Mouse (Mus musculus) E14TG2a.4 (cell line): ENCODE data around the gene Nectin4.

Source experiments
- CTCF ChIP-seq: conservative IDR thresholded peaks from 2 replicates; pipeline ENCODE4 v1.5.1; 2014; ENCODE audit warnings: low read length
- NANOG ChIP-seq: IDR thresholded peaks from 2 replicates; pipeline ENCODE4 v1.6.1; 2014; ENCODE audit warnings: borderline replicate concordance, low read length, mixed read lengths
- POU5F1 ChIP-seq: IDR thresholded peaks from 2 replicates; pipeline ENCODE4 v1.6.1; 2014; ENCODE audit warnings: low read length, borderline replicate concordance

GRCm38 (mm10) chr1:171358421-171358820 is 11.5 kb upstream of the Nectin4 start:
- TF ChIP-seq CTCF = peak; percentile 48
- TF ChIP-seq NANOG = no peak
- TF ChIP-seq POU5F1 = no peak
